Mouse (Mus musculus): ENCODE measurements around the gene Dnajb11.
A peak's percentile ranks its signal among the peaks of the same experiment; 100 is the strongest.

Dnajb11 gene

GRCm38 (mm10) chr16:22881487-22881886 is 23.8 kb downstream of the Dnajb11 start:
- no peak for DNase-seq (ENCODE audit: low spot score)

DNA sequence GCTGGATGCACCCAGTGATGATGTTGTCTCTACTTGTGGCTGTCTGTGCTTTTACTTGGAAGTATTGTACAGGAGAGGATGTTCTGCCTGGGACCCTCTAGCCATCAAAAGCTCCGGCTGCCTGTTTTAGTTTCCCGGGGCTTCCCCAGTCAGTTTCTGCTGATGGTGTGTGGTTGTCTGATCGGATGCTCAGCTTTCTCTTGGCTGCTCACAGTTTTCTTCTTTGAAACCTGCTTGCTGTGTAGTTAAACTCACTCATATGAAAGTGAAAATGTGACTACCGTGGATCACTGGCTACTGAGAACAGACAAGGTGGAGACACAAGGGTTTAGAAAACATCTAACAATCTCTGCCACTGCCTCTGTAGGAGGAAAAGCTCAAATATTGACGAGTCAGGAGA is 25.8 kb downstream of the Dnajb11 start:
- DNase-seq (ENCODE audit: low spot score): no peak

GRCm38 (mm10) chr16:22885356-22885755 is 27.7 kb downstream of the Dnajb11 start:
- no peak for DNase-seq (ENCODE audit: low spot score)

GRCm38 (mm10) chr16:22886726-22887125 is 29.1 kb downstream of the Dnajb11 start:
- no peak for DNase-seq (ENCODE audit: low spot score)

- DNase-seq (ENCODE audit: low spot score): no peak
Observed at GRCm38 (mm10) chr16:22888835-22889234, 31.2 kb downstream of the Dnajb11 start.

DNA sequence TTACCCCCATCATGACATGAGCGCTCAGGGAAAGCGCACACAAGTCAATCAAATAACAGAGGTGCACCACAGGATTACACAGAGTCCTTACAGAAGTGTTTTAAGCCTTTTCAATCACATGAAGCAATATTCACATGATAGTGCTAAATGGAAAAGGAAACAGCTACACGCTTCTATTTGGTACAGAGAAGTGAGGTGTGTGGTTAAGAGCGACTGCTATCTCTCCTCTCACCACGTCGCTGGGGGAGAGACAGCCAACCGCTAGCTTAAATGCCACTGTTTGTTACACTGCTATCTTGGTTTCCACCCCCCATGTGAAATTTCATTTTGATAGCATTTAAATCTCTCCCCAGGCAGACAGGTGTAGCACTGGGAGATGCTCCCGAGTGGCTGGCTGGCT is 32.1 kb downstream of the Dnajb11 start:
- DNase-seq (ENCODE audit: low spot score): no peak

- no peak for DNase-seq (ENCODE audit: low spot score)
Observed at GRCm38 (mm10) chr16:22890683-22891510, 33.3 kb downstream of the Dnajb11 start, which contains the start of gene Ahsg. Gene Ahsg (plus strand): TSS chr16:22891277.

GRCm38 (mm10) chr16:22891733-22892154 is 34.1 kb downstream of the Dnajb11 start:
- DNase-seq (ENCODE audit: low spot score): no peak

DNA sequence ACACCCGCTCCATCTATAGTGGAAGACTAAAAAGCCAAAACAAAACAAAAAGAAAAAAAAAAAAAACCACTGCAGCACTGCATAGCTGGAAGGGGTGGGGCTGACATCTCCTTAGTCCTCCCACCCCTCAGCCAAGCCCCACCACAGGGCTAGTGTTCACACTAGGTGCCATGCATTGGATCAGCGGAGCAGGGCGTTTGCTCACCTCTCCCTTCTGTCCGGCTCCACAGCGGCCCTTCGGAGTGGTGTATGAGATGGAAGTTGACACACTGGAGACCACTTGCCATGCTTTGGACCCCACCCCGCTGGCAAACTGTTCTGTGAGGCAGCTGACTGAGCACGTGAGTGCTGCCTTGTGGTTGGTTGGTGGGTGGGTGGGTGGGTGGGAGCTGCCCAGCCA is 36.5 kb downstream of the Dnajb11 start:
- DNase-seq (ENCODE audit: low spot score): no peak

- DNase-seq (ENCODE audit: low spot score): no peak
Observed at GRCm38 (mm10) chr16:22896618-22897017, 39.0 kb downstream of the Dnajb11 start.

- no peak for DNase-seq (ENCODE audit: low spot score)
Observed at GRCm38 (mm10) chr16:22899346-22899745, 41.7 kb downstream of the Dnajb11 start.

GRCm38 (mm10) chr16:22899866-22900570 is 42.4 kb downstream of the Dnajb11 start:
- DNase-seq (ENCODE audit: low spot score): no peak

DNA sequence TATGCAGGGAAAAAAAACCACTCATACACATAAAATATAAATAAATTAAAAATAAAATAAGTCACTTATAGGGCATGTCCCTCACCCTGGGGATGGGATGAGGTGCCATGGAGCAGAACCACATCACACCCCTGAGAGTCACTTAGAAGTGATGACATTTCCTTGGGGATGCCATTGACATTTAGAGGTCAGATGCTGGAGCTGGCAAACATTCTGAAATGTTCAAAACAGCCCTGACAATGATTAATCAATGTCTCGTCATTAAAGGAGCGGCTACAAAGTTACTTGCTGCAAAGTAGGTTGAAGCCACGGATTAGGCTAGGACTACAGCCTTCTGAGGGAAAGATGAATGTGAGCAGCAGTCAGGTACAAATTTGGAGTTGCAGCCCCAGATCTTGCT is 43.7 kb downstream of the Dnajb11 start:
- DNase-seq (ENCODE audit: low spot score): no peak

GRCm38 (mm10) chr16:22909290-22909689 is 51.6 kb downstream of the Dnajb11 start:
- DNase-seq (ENCODE audit: low spot score): no peak

GRCm38 (mm10) chr16:22911986-22912385 is 54.3 kb downstream of the Dnajb11 start:
- no peak for DNase-seq (ENCODE audit: low spot score)

DNA sequence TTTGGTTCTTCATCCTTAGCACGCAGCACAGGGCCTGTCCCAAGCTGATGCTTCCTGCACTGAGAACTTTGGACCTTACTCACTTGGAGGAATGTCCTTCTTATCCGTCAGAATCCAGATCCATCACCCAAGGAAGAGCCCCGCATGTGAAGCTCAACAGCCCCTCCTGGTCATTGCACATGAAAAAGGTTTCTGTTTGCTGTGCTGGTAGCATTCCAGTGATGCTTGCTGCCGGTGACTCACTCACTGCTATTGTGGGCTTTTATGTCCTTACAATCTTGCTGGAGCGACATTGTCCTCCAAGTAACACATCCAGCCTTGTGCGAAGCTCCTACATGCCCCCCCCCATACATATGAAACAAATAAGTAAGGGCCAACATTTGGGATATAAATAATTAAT is 55.2 kb downstream of the Dnajb11 start:
- DNase-seq (ENCODE audit: low spot score): no peak

DNA sequence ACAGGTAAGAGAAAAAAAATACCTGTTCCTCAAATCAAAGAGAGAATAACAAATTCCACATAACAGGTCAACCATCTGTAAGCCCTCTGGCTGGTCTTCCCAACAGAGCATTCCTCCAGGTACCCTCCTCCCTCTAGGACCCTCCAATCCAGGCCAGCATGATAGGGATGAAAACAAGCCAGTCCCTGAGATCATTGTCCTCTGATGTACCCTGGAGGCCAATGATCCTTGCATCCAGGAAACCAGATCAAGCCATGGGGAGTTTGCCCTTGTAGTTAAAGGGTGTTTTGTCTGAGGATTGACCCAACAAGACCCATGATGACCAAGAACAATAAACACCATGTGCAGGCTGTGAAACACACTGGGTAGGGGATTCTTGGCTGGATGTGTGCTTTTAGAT is 56.6 kb downstream of the Dnajb11 start:
- no peak for DNase-seq (ENCODE audit: low spot score)

DNA sequence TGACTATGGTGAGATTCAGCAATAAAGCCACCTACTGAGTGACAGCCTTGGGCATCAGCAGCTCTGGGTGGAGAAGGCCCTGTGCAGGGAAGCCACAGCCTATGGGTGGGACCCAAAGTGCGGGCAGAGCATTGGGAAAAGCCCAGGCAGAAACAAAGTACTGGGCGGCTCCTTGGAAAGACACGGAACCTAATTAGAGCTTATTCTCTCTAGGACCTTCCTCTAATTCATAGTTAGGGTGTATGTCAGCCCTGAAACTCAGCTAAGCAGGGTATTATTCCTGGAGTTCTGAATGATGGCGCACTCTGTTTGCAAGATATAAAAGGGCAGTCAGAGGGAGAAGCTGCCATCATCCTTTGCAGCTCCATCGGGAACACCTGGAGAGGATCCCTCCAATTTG is 60.4 kb downstream of the Dnajb11 start, which contains the start of gene Fetub:
Gene Fetub, plus strand, starts transcription at position 301 of the 400 bp plus-strand sequence.
- DNase-seq (ENCODE audit: low spot score): no peak

DNA sequence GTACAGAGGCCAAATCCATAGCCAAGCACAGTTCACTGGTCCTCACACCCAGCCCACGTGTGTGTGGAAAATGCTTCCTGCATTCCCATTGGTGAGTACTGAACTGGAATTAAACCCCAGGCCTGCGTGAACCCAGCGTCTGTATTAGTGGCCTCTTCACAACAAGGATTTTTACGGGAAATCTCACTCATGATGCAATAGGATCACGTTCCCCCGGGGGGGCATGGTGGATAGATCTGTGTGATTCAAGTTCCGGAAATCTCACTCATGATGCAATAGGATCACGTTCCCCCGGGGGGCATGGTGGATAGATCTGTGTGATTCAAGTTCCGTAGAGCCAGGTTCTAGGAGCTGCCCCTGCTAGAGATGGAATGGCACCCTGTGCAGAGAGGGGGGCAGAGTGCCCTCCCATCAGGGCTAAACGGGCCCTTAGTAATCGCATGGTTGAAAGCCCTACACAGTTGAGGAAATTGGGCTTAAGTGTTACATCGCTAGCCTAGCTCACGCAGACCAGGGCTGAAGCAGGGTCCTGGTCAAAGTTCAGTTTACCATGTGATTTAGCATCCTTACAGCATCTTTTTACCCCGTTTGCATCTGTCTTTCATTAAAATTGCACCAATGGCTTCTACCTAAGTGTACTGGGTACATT is 61.1 kb downstream of the Dnajb11 start:
- no peak for DNase-seq (ENCODE audit: low spot score)

DNA sequence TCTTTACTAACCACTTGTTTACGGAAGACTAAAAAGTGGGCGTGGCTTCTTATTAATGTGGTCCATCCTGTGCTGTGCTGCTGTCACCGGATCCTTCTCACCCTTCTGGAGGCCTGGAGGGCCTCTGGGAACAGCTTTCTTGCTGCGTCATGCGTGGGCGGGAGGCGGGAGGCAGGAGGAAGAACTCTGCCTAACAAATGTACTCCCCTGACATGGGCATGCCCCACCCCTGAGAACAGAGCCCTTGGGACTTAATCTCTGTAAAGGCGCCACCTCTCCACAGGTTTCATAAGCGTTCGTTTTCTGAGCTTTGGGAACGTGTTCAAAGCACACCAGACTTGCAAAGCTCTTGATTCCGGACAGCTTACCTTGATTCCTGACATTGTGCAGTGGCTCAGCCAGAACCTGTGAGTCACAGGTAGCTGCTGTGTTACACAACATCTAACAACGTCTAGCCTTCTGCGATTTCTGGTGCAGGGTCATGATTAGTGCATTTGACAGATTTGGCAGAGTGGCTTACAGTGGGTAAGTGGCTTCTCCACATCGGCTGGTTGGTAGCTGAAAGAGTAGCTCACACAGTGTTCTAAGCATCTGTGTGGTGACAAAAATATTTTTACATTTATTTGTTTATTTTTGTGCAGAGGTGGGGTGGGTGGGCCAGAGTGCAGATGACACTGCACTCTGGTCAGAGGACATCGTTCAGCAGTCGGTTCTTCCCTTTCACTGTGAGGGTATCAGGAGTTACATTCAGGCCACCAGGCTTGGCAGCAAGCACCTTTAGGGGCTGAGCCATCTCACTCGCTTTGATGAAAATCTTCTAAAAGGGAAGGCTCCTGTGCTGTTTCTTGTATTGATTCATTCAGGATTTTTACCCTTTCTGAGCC is 62.6 kb downstream of the Dnajb11 start:
- peak; percentile 0 for DNase-seq (ENCODE audit: low spot score)

GRCm38 (mm10) chr16:22921761-22922160 is 64.1 kb downstream of the Dnajb11 start:
- no peak for DNase-seq (ENCODE audit: low spot score)

- no peak for DNase-seq (ENCODE audit: low spot score)
Observed at GRCm38 (mm10) chr16:22922433-22922832, 64.8 kb downstream of the Dnajb11 start.

All from c-Kit-positive CD71-positive TER-119-positive erythroid progenitor cells, embryonic 14.5 days (primary cell).